8 mouse cellular contexts compared by ENCODE assay signal in the genomic region with DNA sequence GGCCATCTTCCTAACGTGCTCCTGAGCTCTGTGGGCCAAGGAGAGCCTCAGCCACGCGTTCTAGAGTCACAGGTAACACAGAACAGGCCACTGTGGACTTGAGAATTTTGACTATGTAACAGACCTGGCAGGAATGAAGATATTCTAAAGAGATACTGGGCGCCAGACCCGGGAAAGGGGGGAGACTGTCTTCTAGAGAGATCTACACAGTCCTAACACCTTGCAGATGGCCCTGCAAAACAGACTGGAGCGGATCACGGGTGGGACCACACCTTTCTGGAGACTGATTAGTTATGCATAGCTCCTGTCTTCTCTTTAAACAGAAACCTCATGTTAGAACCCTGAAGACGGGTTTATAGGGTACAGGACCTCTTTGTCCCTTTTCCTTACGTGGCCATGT.
DNase-seq lines count a peak whose midpoint lies in the region; ATAC-seq and TF ChIP-seq lines count a peak whose summit lies in the region.

No protein-coding gene starts in this region.

- WGBS in heart, embryonic 12.5 days = 47% methylated on average over 9 of the region's 9 CpGs
- 61% methylated on average over 9 of the region's 9 CpGs for WGBS in hindbrain, embryonic 12.5 days
- 68% methylated on average over 9 of the region's 9 CpGs for WGBS in midbrain, embryonic 11.5 days

- no peaks in the 10 kb centered on the region for H3K9me3 ChIP-seq in heart, embryonic 12.5 days (replicated peaks)
- H3K9me3 ChIP-seq in MEL (replicated peaks; ENCODE audit: insufficient read depth, low read length) = no peaks in the 10 kb centered on the region
- H3K9me3 ChIP-seq in hindbrain, embryonic 12.5 days (replicated peaks) = no peaks in the 10 kb centered on the region
- no peaks in the 10 kb centered on the region for H3K9me3 ChIP-seq in midbrain, embryonic 11.5 days (ENCODE audit: control insufficient read depth, low read length)

- no peak for TF ChIP-seq EP300 in MEL (IDR thresholded peaks at IDR 0.05; ENCODE audit: low read depth in 1 of 2, low read length in 2 of 2)

- H3K9ac ChIP-seq in heart, embryonic 12.5 days = peak overlapping the region; percentile 49; the same call in 1 of the 2 replicates
- H3K9ac ChIP-seq in MEL (ENCODE audit: control insufficient read depth, low read depth, low read length, poor library complexity, severe bottlenecking) = peak overlapping the region; percentile 52
- H3K9ac ChIP-seq in hindbrain, embryonic 12.5 days = no peak overlapping the region
- peak overlapping the region; percentile 32; the same call in 1 of the 2 replicates for H3K9ac ChIP-seq in midbrain, embryonic 11.5 days (ENCODE audit: low read length)

- no peak for TF ChIP-seq POLR2A in MEL (IDR thresholded peaks at IDR 0.05; ENCODE audit: control insufficient read depth in 1 of 2, insufficient read depth in 1 of 2, low read depth in 1 of 2, low read length in 2 of 2, poor library complexity in 1 of 2)

- no peak for TF ChIP-seq CTCF in MEL (IDR thresholded peaks at IDR 0.05 in 2 of 3, conservative IDR thresholded peaks at IDR 0.05 in 1 of 3; ENCODE audit: control insufficient read depth in 1 of 3, insufficient read depth in 1 of 3, low read depth in 2 of 3, low read length in 3 of 3, poor library complexity in 1 of 3, severe bottlenecking in 1 of 3)

- ATAC-seq in heart, embryonic 12.5 days (ENCODE audit: insufficient number of reproducible peaks, low FRiP score) = no peak
- no peak for ATAC-seq in hindbrain, embryonic 12.5 days (ENCODE audit: low FRiP score)
- ATAC-seq in midbrain, embryonic 11.5 days (ENCODE audit: low FRiP score) = peak; percentile 22; the same call in 1 of the 2 replicates

- H3K27me3 ChIP-seq in heart, embryonic 12.5 days (replicated peaks) = no peaks in the 10 kb centered on the region
- peaks cover 0 to 2% of the 10 kb centered on the region in 2 experiments; a peak in 2 of 4 replicates for H3K27me3 ChIP-seq in MEL (ENCODE audit: control insufficient read depth in 1 of 2, insufficient read depth in 2 of 2, low read length in 2 of 2)
- no peaks in the 10 kb centered on the region for H3K27me3 ChIP-seq in hindbrain, embryonic 12.5 days
- H3K27me3 ChIP-seq in midbrain, embryonic 11.5 days (ENCODE audit: control insufficient read depth, insufficient read depth, low read length) = no peaks in the 10 kb centered on the region

- peaks cover 23% of the 10 kb centered on the region for H3K4me1 ChIP-seq in heart, embryonic 12.5 days (replicated peaks)
- peaks cover 4 to 20% of the 10 kb centered on the region in 2 experiments; a peak in 3 of 4 replicates for H3K4me1 ChIP-seq in MEL (ENCODE audit: control insufficient read depth in 1 of 2, insufficient read depth in 2 of 2, low read length in 2 of 2)
- H3K4me1 ChIP-seq in hindbrain, embryonic 12.5 days = peaks cover 29% of the 10 kb centered on the region
- peaks cover 7% of the 10 kb centered on the region for H3K4me1 ChIP-seq in midbrain, embryonic 11.5 days (ENCODE audit: control insufficient read depth, insufficient read depth, low read length)

- no peaks in the 10 kb centered on the region for H3K79me2 ChIP-seq in MEL (ENCODE audit: control insufficient read depth, insufficient read depth, low read length, poor library complexity)

- no peak for TF ChIP-seq RAD21 in MEL (IDR thresholded peaks at IDR 0.05; ENCODE audit: low read depth, low read length)

- H3K4me3 ChIP-seq in heart, embryonic 12.5 days = peak overlapping the region; percentile 32
- H3K4me3 ChIP-seq in MEL (ENCODE audit: control insufficient read depth in 1 of 2, insufficient read depth in 1 of 2, low read depth in 2 of 2, low read length in 2 of 2) = peak overlapping the region; percentile 43 to 48
- peak overlapping the region; percentile 24 for H3K4me3 ChIP-seq in hindbrain, embryonic 12.5 days
- H3K4me3 ChIP-seq in midbrain, embryonic 11.5 days (ENCODE audit: low read depth, low read length) = peak overlapping the region; percentile 20

- no peak for DNase-seq in heart, adult 18-20 months
- DNase-seq in MEL (ENCODE audit: low read depth, low spot score) = no peak
- peak; percentile 88 for DNase-seq in midbrain, embryonic 11.5 days (ENCODE audit: low spot score, missing footprints)
- no peak for DNase-seq in spleen, adult 12 weeks (ENCODE audit: low spot score)
- no peak for DNase-seq in thymus, postnatal 10 days (ENCODE audit: low spot score in 2 of 2)
- DNase-seq in layer of hippocampus, postnatal 25 days (ENCODE audit: extremely low spot score in 1 of 2, low spot score in 1 of 2) = no peak

- H3K36me3 ChIP-seq in heart, embryonic 12.5 days = no peaks in the 10 kb centered on the region
- peaks cover 0 to 7% of the 10 kb centered on the region in 2 experiments; a peak in 1 of 4 replicates for H3K36me3 ChIP-seq in MEL (ENCODE audit: control insufficient read depth in 1 of 2, insufficient read depth in 2 of 2, low read length in 2 of 2)
- H3K36me3 ChIP-seq in hindbrain, embryonic 12.5 days = no peaks in the 10 kb centered on the region
- no peaks in the 10 kb centered on the region for H3K36me3 ChIP-seq in midbrain, embryonic 11.5 days (ENCODE audit: control insufficient read depth, insufficient read depth, low read length)

- H3K27ac ChIP-seq in heart, embryonic 12.5 days (ENCODE audit: poor library complexity, severe bottlenecking) = no peak overlapping the region
- H3K27ac ChIP-seq in MEL (ENCODE audit: control insufficient read depth, low read depth, low read length) = peak overlapping the region; percentile 53
- peak overlapping the region; percentile 25; the same call in 1 of the 2 replicates for H3K27ac ChIP-seq in hindbrain, embryonic 12.5 days
- H3K27ac ChIP-seq in midbrain, embryonic 11.5 days (ENCODE audit: low read depth, low read length) = no peak overlapping the region

- H3K4me2 ChIP-seq in heart, embryonic 12.5 days = peak overlapping the region; percentile 77
- H3K4me2 ChIP-seq in hindbrain, embryonic 12.5 days (replicated peaks) = peak overlapping the region; percentile 53
- peak overlapping the region; percentile 45 for H3K4me2 ChIP-seq in midbrain, embryonic 11.5 days

TF ChIP-seq in MEL, 35 proteins besides CTCF, POLR2A, EP300 and RAD21:
- TF ChIP-seq ZNF384 (IDR thresholded peaks at IDR 0.05; ENCODE audit: low read depth, low read length) = no peak
- TF ChIP-seq ELF1 (IDR thresholded peaks at IDR 0.05; ENCODE audit: low read depth, low read length) = no peak
- TF ChIP-seq POLR2AphosphoS5 (IDR thresholded peaks at IDR 0.05; ENCODE audit: borderline replicate concordance, low read depth, low read length) = no peak
- TF ChIP-seq TAL1 (IDR thresholded peaks at IDR 0.05; ENCODE audit: low read length) = no peak
- no peak for TF ChIP-seq MYC (IDR thresholded peaks at IDR 0.05; ENCODE audit: low read depth, low read length)
- no peak for TF ChIP-seq KAT2A (conservative IDR thresholded peaks at IDR 0.05; ENCODE audit: low read depth, low read length)
- TF ChIP-seq RCOR1 (IDR thresholded peaks at IDR 0.05; ENCODE audit: low read depth, low read length) = no peak
- no peak for TF ChIP-seq ZC3H11A (IDR thresholded peaks at IDR 0.05; ENCODE audit: low read depth, low read length)
- TF ChIP-seq MEF2A (IDR thresholded peaks at IDR 0.05; ENCODE audit: extremely low read depth, insufficient replicate concordance, low read depth, low read length, poor library complexity, severe bottlenecking) = no peak
- no peak for TF ChIP-seq SIN3A (IDR thresholded peaks at IDR 0.05; ENCODE audit: low read length)
- no peak for TF ChIP-seq TCF12 (IDR thresholded peaks at IDR 0.05; ENCODE audit: low read depth, low read length)
- no peak for TF ChIP-seq ZKSCAN1 (IDR thresholded peaks at IDR 0.05; ENCODE audit: low read depth, low read length)
- no peak for TF ChIP-seq MAZ (IDR thresholded peaks at IDR 0.05; ENCODE audit: low read depth, low read length)
- no peak for TF ChIP-seq MAFK (IDR thresholded peaks at IDR 0.05; ENCODE audit: borderline replicate concordance, low read depth, low read length)
- TF ChIP-seq USF1 (IDR thresholded peaks at IDR 0.05; ENCODE audit: low read depth, low read length) = no peak
- TF ChIP-seq CHD2 (IDR thresholded peaks at IDR 0.05; ENCODE audit: low read length) = no peak
- no peak for TF ChIP-seq ETS1 (IDR thresholded peaks at IDR 0.05; ENCODE audit: low read depth, low read length)
- TF ChIP-seq E2F4 (IDR thresholded peaks at IDR 0.05; ENCODE audit: borderline replicate concordance, low read depth, low read length) = no peak
- no peak for TF ChIP-seq BHLHE40 (IDR thresholded peaks at IDR 0.05; ENCODE audit: borderline replicate concordance, low read depth, low read length)
- TF ChIP-seq UBTF (IDR thresholded peaks at IDR 0.05; ENCODE audit: borderline replicate concordance, insufficient read depth, low read depth, low read length) = no peak

Comparison
In these comparisons a context has a peak if more than half of its experiments do, and no peak if none do; other contexts are left out.
1. H3K27ac ChIP-seq: peak in MEL (single experiment) and hindbrain, embryonic 12.5 days (single experiment); none in heart, embryonic 12.5 days (single experiment) and midbrain, embryonic 11.5 days (single experiment).
2. Peak in every context shown above with its lines, with median percentiles within 50 percentile points of each other: H3K4me2 ChIP-seq and H3K4me3 ChIP-seq.